Mouse (Mus musculus): ENCODE results near the gene Gm40460. TPM values are rescaled to one million over a fixed set of nuclear protein-coding genes. Genes with fewer than 3 reads are reported as not detected.
"Not testable (repeated sequence)": the region's sequence is repeated elsewhere in the genome, so short reads cannot be mapped to it uniquely, and the experiment has no call there.

Gm40460 gene
- polyA plus RNA-seq (2016; fragmentation: Nextera tagmentation; extraction: Ambion mirVana), result not detected in 2 replicates

DNA sequence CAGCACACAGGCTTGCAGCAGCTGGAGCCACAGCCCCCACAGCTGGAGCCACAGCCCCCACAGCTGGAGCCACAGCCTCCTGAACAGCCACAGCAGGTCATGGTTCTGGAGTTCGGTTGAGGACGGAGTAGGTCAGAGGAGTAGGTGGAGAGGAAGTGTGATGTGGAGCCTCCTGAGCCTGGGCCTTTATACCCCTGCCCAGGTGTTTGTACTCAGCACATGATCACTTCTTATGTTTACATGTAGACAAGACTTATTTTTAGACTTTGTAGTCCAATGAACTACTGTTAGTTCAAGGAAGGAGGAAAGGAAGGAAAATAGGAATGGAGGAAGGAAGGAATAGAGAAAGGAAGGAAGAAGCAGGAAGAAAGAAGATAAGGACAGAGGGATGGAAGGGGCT, at the start of gene Gm40460:
Gene Gm40460, minus strand, starts transcription at position 101 of the 400 bp plus-strand sequence.
- Histone ChIP-seq H3K4me3 (no peak within 1 kb of the TSS), H3K4me1 (no peaks in the 10 kb centered on the region), H3K27me3 (ENCODE audit: low read depth, poor library complexity, severe bottlenecking) (no peaks in the 10 kb centered on the region), H3K27ac (no peak within 1 kb of the TSS), H3K9me3 (replicated peaks) (no peaks in the 10 kb centered on the region), H3K36me3 (no peaks in the 10 kb centered on the region)
- 50% methylated on average over 2 of the region's 2 CpGs for WGBS
- no peak for DNase-seq (ENCODE audit: low spot score)

- H3K27me3 ChIP-seq (ENCODE audit: low read depth, poor library complexity, severe bottlenecking), result peaks cover 27% of the 10 kb centered on the region
- 25% methylated on average over 9 of the region's 9 CpGs for WGBS
- H3K4me3 ChIP-seq; H3K27ac ChIP-seq; H3K36me3 ChIP-seq; DNase-seq (ENCODE audit: low spot score); H3K9me3 ChIP-seq (replicated peaks): not testable (repeated sequence)
- H3K4me1 ChIP-seq, result peaks cover 13% of the 10 kb centered on the region
Observed at GRCm38 (mm10) chr7:142285910-142286612, 45.2 kb upstream of the Gm40460 start.

- H3K4me3 ChIP-seq, result peak overlapping the region; percentile 63
- peaks cover 13% of the 10 kb centered on the region for H3K4me1 ChIP-seq
- peak; percentile 61 for DNase-seq (ENCODE audit: low spot score)
- WGBS, result 10% methylated on average over 23 of the region's 23 CpGs
- H3K27ac ChIP-seq, result peak overlapping the region; percentile 87; the same call in 1 of the 2 replicates
- no peaks in the 10 kb centered on the region for H3K9me3 ChIP-seq (replicated peaks)
- no peaks in the 10 kb centered on the region for H3K36me3 ChIP-seq
- H3K27me3 ChIP-seq (ENCODE audit: low read depth, poor library complexity, severe bottlenecking), result peaks cover 27% of the 10 kb centered on the region
Observed at GRCm38 (mm10) chr7:142285130-142285835, 44.4 kb upstream of the Gm40460 start.

- WGBS, result under 1% methylated on average over 19 of the region's 19 CpGs
- Histone ChIP-seq H3K27me3 (ENCODE audit: low read depth, poor library complexity, severe bottlenecking) (peaks cover 27% of the 10 kb centered on the region), H3K36me3 (no peaks in the 10 kb centered on the region), H3K9me3 (replicated peaks) (no peaks in the 10 kb centered on the region), H3K4me1 (peaks cover 13% of the 10 kb centered on the region), H3K27ac (peak overlapping the region; percentile 87), H3K4me3 (peak overlapping the region; percentile 63)
- DNase-seq (ENCODE audit: low spot score), result peak; percentile 95
Observed at GRCm38 (mm10) chr7:142284615-142285080, 43.8 kb upstream of the Gm40460 start.

- H3K9me3 ChIP-seq (replicated peaks), result no peaks in the 10 kb centered on the region
- H3K27ac ChIP-seq, result peak overlapping the region; percentile 87
- H3K4me1 ChIP-seq, result peaks cover 13% of the 10 kb centered on the region
- WGBS, result under 1% methylated on average over 38 of the region's 38 CpGs
- peaks cover 27% of the 10 kb centered on the region for H3K27me3 ChIP-seq (ENCODE audit: low read depth, poor library complexity, severe bottlenecking)
- no peaks in the 10 kb centered on the region for H3K36me3 ChIP-seq
- DNase-seq (ENCODE audit: low spot score), result peak; percentile 82
- H3K4me3 ChIP-seq, result peak overlapping the region; percentile 63
Observed at GRCm38 (mm10) chr7:142284023-142284591, 43.2 kb upstream of the Gm40460 start.

- not testable (repeated sequence) for DNase-seq (ENCODE audit: low spot score)
- WGBS, result 8% methylated on average over 2 of the region's 2 CpGs
Observed at GRCm38 (mm10) chr7:142282847-142283246, 42.0 kb upstream of the Gm40460 start.

DNA sequence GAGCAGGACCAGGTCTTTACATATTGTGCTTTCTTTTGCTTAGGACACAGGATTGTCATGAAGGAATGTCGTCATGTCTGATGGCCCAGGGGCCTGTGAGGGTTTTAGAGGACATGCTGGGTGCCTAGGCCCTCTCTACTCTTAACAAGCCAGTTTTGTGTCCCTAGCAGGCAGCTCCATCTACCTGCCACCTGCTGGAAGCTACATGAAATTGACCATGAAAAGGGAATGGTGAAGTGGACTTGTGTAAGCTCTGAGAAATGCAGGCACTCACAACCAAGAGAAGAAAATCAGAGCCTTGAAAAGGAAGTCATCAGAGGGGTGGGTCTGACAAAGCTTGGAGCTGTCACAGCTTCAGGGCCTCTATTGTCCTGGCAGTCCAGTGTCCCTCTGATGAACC, 38.4 kb upstream of the Gm40460 start:
- H3K36me3 ChIP-seq; H3K27ac ChIP-seq; H3K4me3 ChIP-seq; H3K4me1 ChIP-seq; H3K9me3 ChIP-seq (replicated peaks); DNase-seq (ENCODE audit: low spot score): not testable (repeated sequence)
- peaks cover 13% of the 10 kb centered on the region for H3K27me3 ChIP-seq (ENCODE audit: low read depth, poor library complexity, severe bottlenecking)
- WGBS, result 79% methylated on average over 1 of the region's 1 CpGs

More at GRCm38 (mm10) chr7:142282847-142283246, 42.0 kb upstream of the Gm40460 start:
- peaks cover 13% of the 10 kb centered on the region for H3K4me1 ChIP-seq
- not testable (repeated sequence) for H3K27ac ChIP-seq; H3K4me3 ChIP-seq; H3K9me3 ChIP-seq (replicated peaks); H3K36me3 ChIP-seq
- H3K27me3 ChIP-seq (ENCODE audit: low read depth, poor library complexity, severe bottlenecking), result peaks cover 27% of the 10 kb centered on the region

GRCm38 (mm10) chr7:142278183-142278582, 37.3 kb upstream of the Gm40460 start:
- 0% methylated on average over 3 of the region's 3 CpGs for WGBS
- H3K27me3 ChIP-seq (ENCODE audit: low read depth, poor library complexity, severe bottlenecking), result peaks cover 11% of the 10 kb centered on the region
- DNase-seq (ENCODE audit: low spot score), result peak; percentile 70

GRCm38 (mm10) chr7:142274263-142274662, 33.4 kb upstream of the Gm40460 start, which contains the start of gene Gm4559:
Gene Gm4559, minus strand, starts transcription at chr7:142274363.
- H3K36me3 ChIP-seq; H3K27me3 ChIP-seq (ENCODE audit: low read depth, poor library complexity, severe bottlenecking); H3K9me3 ChIP-seq (replicated peaks); H3K4me1 ChIP-seq; H3K4me3 ChIP-seq; H3K27ac ChIP-seq; DNase-seq (ENCODE audit: low spot score): not testable (repeated sequence)

More at GRCm38 (mm10) chr7:142278183-142278582, 37.3 kb upstream of the Gm40460 start:
- H3K36me3 ChIP-seq; H3K27ac ChIP-seq; H3K4me1 ChIP-seq; H3K4me3 ChIP-seq; H3K9me3 ChIP-seq (replicated peaks): not testable (repeated sequence)

DNA sequence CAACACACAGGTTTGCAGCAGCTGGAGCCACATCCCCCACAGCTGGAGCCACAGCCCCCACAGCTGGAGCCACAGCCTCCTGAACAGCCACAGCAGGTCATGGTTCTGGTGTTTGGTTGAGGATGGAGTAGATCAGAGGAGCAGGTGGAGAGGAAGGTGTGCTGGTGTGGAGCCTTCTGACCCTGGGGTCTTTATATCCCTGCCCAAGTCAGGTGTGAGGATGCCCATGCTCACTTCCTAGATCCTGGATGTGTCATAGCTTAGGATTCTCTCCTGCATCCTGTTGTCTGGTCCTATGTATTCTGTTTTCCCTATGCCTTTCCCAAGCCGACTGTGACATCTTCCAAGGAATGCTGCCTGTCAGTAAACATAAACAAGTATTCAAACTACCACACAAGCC, 17.4 kb upstream of the Gm40460 start, which contains the start of gene Gm2431:
Gene Gm2431, minus strand, starts transcription at position 101 of the 400 bp plus-strand sequence.
- H3K27ac ChIP-seq, result not testable (repeated sequence)

DNA sequence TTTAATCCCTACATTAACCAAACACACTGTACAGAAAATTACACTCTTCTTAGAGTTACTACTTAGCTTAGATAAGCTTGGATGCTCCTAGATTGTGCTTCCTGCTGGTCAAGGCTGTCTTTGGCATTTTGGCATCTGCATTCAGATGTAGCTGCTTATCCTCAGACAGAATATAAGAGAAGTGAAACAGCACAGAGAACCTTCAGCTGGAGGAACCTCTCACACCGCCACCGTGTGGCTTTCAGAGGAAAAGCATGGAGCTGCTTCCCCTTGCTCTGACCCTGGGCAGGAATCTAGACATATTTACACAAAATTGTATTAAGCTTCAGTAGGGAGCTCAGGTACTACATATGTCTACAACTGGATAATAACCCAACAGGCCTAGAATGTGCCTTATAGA, 14.6 kb upstream of the Gm40460 start:
- WGBS, result 0% methylated on average over 2 of the region's 2 CpGs
- DNase-seq (ENCODE audit: low spot score), result peak; percentile 36
- no peak overlapping the region for H3K27ac ChIP-seq

More for the DNA sequence above, 17.4 kb upstream of the Gm40460 start, which contains the start of gene Gm2431:
- H3K27me3 ChIP-seq (ENCODE audit: low read depth, poor library complexity, severe bottlenecking); H3K4me3 ChIP-seq; H3K4me1 ChIP-seq; H3K36me3 ChIP-seq; DNase-seq (ENCODE audit: low spot score); H3K9me3 ChIP-seq (replicated peaks): not testable (repeated sequence)
- 54% methylated on average over 1 of the region's 1 CpGs for WGBS

GRCm38 (mm10) chr7:142249824-142250223, 8.9 kb upstream of the Gm40460 start:
- no peaks in the 10 kb centered on the region for H3K4me1 ChIP-seq
- H3K27me3 ChIP-seq (ENCODE audit: low read depth, poor library complexity, severe bottlenecking), result no peaks in the 10 kb centered on the region
- no peaks in the 10 kb centered on the region for H3K36me3 ChIP-seq
- H3K4me3 ChIP-seq, result no peak overlapping the region
- WGBS, result 3% methylated on average over 1 of the region's 1 CpGs
- no peaks in the 10 kb centered on the region for H3K9me3 ChIP-seq (replicated peaks)
- peak; percentile 41 for DNase-seq (ENCODE audit: low spot score)
- no peak overlapping the region for H3K27ac ChIP-seq

More for the DNA sequence above, 14.6 kb upstream of the Gm40460 start:
- no peaks in the 10 kb centered on the region for H3K9me3 ChIP-seq (replicated peaks)
- no peaks in the 10 kb centered on the region for H3K27me3 ChIP-seq (ENCODE audit: low read depth, poor library complexity, severe bottlenecking)
- H3K4me1 ChIP-seq, result 0 out of 2 replicates have a peak, but pooled peaks cover 3% of the 10 kb centered on the region
- no peak overlapping the region for H3K4me3 ChIP-seq
- no peaks in the 10 kb centered on the region for H3K36me3 ChIP-seq
